Mouse (Mus musculus) stomach, embryonic 16.5 days (tissue): ENCODE data around the gene Gtf3c5. TPM values are rescaled to one million over a fixed set of nuclear protein-coding genes. Genes with fewer than 3 reads are reported as not detected.

ENCODE experiments used
- ATAC-seq: fragments of 200-750 bp; cut with Nextera tagmentation; 2 replicates; pipeline ENCODE4 v1.8.0; 2017; ENCODE audit warnings: moderate number of reproducible peaks, moderate TSS enrichment; ENCODE audit not compliant: insufficient read depth, low FRiP score
- H3K27ac ChIP-seq: fragments of 300-500 bp; sonication (generic); 2 replicates; pipeline ENCODE4 v1.5.1; 2014; ENCODE audit warnings: low read length
- H3K27me3 ChIP-seq: fragments of 300-500 bp; sonication (generic); 2 replicates; pipeline ENCODE4 v1.6.1; 2014; ENCODE audit warnings: low read length, control low read depth, mixed read lengths; ENCODE audit not compliant: control insufficient read depth, insufficient read depth
- H3K36me3 ChIP-seq: fragments of 300-500 bp; sonication (generic); 2 replicates; pipeline ENCODE4 v1.6.1; 2014; ENCODE audit warnings: low read length; ENCODE audit not compliant: control insufficient read depth, insufficient read depth
- H3K4me1 ChIP-seq: fragments of 300-500 bp; sonication (generic); 2 replicates; pipeline ENCODE4 v1.6.1; 2014; ENCODE audit warnings: low read length, control low read depth, mixed read lengths; ENCODE audit not compliant: control insufficient read depth, insufficient read depth
- H3K4me2 ChIP-seq: fragments of 300-500 bp; sonication (generic); 2 replicates; pipeline ENCODE4 v1.6.1; 2014; ENCODE audit warnings: low read depth, low read length, mixed read lengths
- H3K4me3 ChIP-seq: fragments of 300-500 bp; sonication (generic); replicated peaks from 2 replicates; pipeline ENCODE4 v1.5.1; 2014; ENCODE audit warnings: mild to moderate bottlenecking, low read length
- H3K9ac ChIP-seq: fragments of 300-500 bp; sonication (generic); 2 replicates; pipeline ENCODE4 v1.6.1; 2014; ENCODE audit warnings: low read length
- H3K9me3 ChIP-seq: fragments of 300-500 bp; sonication (generic); replicated peaks from 2 replicates; pipeline ENCODE4 v1.6.1; 2016; ENCODE audit warnings: low read length, control low read depth; ENCODE audit not compliant: control insufficient read depth
- WGBS: fragments of 180-500 bp; shearing (Covaris S2); extraction: QIAGEN DNeasy Blood & Tissue Kit; methylation state at CpG from one replicate; pipeline ENCODE4 v1.1.7; 2014; 5-methylcytosine and 5-hydroxymethylcytosine counted together
- polyA plus RNA-seq: library from polyadenylated mRNA; unstranded; fragments of >200 nt; fragmentation: Nextera tagmentation; extraction: Ambion mirVana; gene quantifications from 2 replicates; pipeline ENCODE4 v1.2.1, GENCODE M21; 2015

Gtf3c5 gene
- polyA plus RNA-seq, 1 experiment from 2014 or later: 38.2 TPM

DNA sequence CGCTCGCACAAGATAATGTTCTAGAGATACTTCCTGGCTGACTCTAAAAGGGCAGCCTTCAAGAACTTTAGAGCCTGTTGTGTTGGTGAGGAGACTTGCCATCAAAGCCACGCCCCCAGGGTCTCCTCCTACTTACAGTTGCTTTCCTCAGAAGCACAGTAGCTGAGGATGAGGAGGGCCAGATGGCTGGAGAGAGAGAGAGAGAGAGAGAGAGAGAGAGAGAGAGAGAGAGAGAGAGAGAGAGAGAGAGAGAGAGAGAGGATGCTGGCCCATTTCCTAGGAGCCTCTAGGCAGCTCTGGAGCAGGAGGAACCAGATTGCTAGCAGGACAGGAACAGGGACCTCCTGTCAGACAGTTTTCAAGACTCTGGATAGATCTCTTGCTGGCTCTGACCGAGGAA lies 47.4 kb downstream of the Gtf3c5 start:
- H3K27me3 ChIP-seq: no peaks in the 10 kb centered on the region
- peak overlapping the region; percentile 88; the same call in 1 of the 2 replicates for H3K4me2 ChIP-seq
- no peak overlapping the region for H3K4me3 ChIP-seq
- H3K9ac ChIP-seq: peak overlapping the region; percentile 84; the same call in 1 of the 2 replicates
- peak overlapping the region; percentile 90 for H3K27ac ChIP-seq
- ATAC-seq: no peak
- 42% methylated on average over 4 of the region's 4 CpGs for WGBS
- peaks cover 83% of the 10 kb centered on the region for H3K4me1 ChIP-seq
- H3K9me3 ChIP-seq: no peaks in the 10 kb centered on the region
- H3K36me3 ChIP-seq: no peaks in the 10 kb centered on the region

DNA sequence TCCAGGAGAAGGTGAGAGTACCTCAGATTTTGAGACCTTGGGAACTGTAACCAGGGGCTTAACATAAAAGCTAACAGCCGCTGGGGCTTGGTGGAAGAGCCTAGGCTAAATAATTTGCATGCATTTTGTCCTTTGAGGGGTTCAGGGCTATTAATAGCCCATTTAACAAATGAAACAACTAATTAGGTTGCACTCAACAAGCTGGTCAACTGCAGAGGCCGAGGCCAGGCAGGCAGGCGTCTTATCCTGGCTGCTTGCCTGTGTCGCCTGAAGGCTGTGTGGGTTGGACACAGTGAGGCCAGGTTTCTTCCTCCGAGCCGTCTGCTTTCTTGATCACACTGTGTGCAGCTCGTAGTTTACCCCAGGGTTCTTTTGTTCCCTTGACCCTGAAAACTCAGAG lies 47.9 kb downstream of the Gtf3c5 start:
- no peaks in the 10 kb centered on the region for H3K36me3 ChIP-seq
- no peaks in the 10 kb centered on the region for H3K27me3 ChIP-seq
- H3K4me3 ChIP-seq: peak overlapping the region; percentile 73; the same call in 1 of the 2 replicates
- H3K4me2 ChIP-seq: peak overlapping the region; percentile 88
- H3K4me1 ChIP-seq: peaks cover 81% of the 10 kb centered on the region
- ATAC-seq: no peak
- H3K27ac ChIP-seq: peak overlapping the region; percentile 90
- WGBS: 43% methylated on average over 7 of the region's 7 CpGs
- no peaks in the 10 kb centered on the region for H3K9me3 ChIP-seq
- H3K9ac ChIP-seq: peak overlapping the region; percentile 84

DNA sequence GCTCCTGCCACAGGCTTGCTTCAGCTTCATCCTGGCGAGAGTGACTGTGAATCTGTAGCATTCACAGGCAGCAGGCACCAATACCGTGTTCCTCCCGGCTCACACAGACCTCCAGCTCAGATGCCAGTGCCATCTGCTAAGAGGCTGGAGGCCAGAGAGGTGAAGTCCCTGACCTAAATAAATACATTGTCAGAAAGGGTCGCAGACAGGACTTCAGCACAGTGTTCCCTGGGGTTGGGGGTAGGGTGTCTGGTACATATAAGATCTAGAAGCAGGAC lies 48.3 kb downstream of the Gtf3c5 start:
- peak overlapping the region; percentile 90 for H3K27ac ChIP-seq
- H3K9ac ChIP-seq: peak overlapping the region; percentile 84
- H3K36me3 ChIP-seq: no peaks in the 10 kb centered on the region
- no peaks in the 10 kb centered on the region for H3K9me3 ChIP-seq
- H3K4me3 ChIP-seq: peak overlapping the region; percentile 73
- 37% methylated on average over 4 of the region's 4 CpGs for WGBS
- no peaks in the 10 kb centered on the region for H3K27me3 ChIP-seq
- no peak for ATAC-seq
- peaks cover 80% of the 10 kb centered on the region for H3K4me1 ChIP-seq
- peak overlapping the region; percentile 88 for H3K4me2 ChIP-seq

DNA sequence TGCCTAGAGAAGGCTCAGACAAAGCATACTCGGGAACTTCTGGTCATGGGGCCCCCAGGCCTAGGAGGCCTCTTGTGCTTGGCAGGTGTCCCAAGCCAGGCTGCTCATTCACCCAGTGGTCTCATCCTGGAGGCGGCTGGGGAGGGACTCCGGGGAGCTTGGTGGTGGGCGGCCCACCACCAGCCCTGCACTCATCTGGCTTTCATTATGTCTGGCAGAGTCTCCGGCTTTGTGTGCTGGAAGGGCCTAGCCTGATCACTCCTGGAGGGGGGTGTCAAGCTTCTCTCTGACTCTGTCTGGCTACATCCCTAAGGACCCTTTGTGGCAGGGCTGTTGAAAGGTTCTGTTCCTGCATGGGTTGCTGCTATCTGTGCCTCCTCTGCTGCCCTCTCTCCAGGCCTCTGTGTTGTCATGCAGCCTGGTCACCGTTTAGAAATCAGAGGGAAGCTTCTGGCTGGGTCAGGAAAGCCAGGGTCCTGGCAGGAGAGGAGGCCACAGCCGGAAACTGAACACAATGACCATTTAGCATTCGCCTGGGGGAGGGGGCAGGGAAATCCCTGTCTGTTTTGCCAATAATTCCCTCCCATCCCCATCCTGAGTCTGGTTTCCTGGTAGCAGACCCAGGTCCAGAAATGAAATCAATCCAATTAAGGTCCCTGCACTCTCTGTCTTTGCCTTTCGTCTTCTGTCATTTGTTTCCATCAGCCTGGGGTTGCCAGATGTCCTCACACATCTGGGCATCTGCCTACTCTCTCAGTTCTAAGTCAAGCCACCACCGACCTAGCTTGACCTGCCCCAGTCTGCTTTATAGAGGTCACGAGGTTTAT lies 48.9 kb downstream of the Gtf3c5 start:
- Histone ChIP-seq H3K27ac (peak overlapping the region; percentile 90), H3K4me1 (peaks cover 77% of the 10 kb centered on the region), H3K4me3 (peak overlapping the region; percentile 73), H3K9me3 (no peaks in the 10 kb centered on the region), H3K9ac (peak overlapping the region; percentile 84), H3K4me2 (peak overlapping the region; percentile 88), H3K36me3 (no peaks in the 10 kb centered on the region), H3K27me3 (no peaks in the 10 kb centered on the region)
- ATAC-seq: 0 out of 2 replicates have a peak, but pooled peaks have one; percentile 18
- 38% methylated on average over 11 of the region's 11 CpGs for WGBS

DNA sequence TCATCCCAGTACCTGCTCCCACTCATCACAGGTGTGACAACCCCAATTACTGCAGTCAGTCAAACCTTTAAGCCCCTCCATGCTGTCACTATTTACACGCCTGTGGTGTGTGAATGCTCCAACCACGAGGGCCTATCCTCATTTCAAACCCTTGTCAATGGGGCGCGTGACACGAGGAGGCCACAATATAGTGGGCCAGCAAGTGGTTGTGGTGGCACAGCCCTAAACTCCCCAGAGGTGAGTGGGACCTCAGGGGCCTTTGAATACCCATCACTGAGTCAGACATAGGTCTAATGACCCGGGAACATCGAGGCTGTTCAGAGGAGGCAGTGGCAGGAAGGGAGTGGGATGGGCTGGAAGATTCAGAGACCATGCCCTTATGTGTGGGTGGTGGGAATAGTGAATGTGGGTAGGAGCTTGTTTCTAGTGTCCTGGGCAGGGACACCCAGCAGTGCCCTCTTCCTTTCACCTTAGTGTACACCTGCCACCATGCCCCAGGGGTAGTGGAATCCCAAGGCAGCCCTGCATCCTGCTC lies 49.6 kb downstream of the Gtf3c5 start:
- Histone ChIP-seq H3K9ac (peak overlapping the region; percentile 84), H3K27me3 (no peaks in the 10 kb centered on the region), H3K4me2 (peak overlapping the region; percentile 88), H3K9me3 (no peaks in the 10 kb centered on the region), H3K4me3 (peak overlapping the region; percentile 73), H3K27ac (peak overlapping the region; percentile 90), H3K36me3 (no peaks in the 10 kb centered on the region), H3K4me1 (peaks cover 70% of the 10 kb centered on the region)
- 72% methylated on average over 7 of the region's 7 CpGs for WGBS
- no peak for ATAC-seq

DNA sequence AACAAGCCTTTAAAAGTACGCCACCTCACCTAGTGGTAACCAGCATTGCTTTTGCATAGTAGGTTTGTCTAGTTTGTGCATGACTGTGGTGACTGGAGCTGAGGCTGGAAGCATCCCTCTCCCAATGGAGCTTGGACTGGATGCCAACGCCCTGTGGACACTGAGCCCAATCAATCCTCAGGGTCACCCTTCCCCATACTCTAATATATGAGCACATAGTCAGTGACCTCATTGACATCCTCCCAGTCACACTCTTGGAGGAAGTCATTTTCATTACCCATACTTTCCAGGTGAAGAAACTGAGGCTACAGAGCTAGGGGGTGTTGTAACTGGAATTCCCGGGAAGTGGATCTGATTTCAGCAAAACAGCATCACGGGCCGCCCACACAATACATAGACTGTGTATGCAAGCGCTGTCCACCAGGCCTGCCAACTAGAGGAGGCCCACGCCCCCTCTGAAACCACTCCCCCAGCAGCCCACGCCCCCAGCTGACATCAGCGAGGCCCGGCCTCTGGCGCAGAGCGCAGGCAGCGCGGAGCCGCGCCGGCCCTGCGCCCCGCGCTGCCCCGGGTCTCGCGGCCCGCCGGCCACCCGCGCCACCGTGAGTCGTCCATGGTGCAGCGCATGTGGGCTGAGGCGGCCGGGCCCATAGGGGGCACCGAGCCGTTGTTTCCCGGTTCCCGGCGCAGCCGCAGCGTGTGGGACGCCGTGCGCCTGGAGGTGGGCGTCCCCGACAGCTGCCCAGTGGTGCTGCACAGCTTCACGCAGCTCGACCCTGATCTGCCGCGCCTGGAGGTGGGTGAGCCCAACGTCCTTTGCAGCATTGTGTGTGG lies 50.4 kb downstream of the Gtf3c5 start:
- no peaks in the 10 kb centered on the region for H3K9me3 ChIP-seq
- H3K4me1 ChIP-seq: peaks cover 62% of the 10 kb centered on the region
- peak overlapping the region; percentile 88 for H3K4me2 ChIP-seq
- no peaks in the 10 kb centered on the region for H3K36me3 ChIP-seq
- peak overlapping the region; percentile 90 for H3K27ac ChIP-seq
- H3K27me3 ChIP-seq: no peaks in the 10 kb centered on the region
- peak overlapping the region; percentile 73 for H3K4me3 ChIP-seq
- WGBS: 3% methylated on average over 49 of the region's 49 CpGs
- ATAC-seq: peak; percentile 94
- H3K9ac ChIP-seq: peak overlapping the region; percentile 84

DNA sequence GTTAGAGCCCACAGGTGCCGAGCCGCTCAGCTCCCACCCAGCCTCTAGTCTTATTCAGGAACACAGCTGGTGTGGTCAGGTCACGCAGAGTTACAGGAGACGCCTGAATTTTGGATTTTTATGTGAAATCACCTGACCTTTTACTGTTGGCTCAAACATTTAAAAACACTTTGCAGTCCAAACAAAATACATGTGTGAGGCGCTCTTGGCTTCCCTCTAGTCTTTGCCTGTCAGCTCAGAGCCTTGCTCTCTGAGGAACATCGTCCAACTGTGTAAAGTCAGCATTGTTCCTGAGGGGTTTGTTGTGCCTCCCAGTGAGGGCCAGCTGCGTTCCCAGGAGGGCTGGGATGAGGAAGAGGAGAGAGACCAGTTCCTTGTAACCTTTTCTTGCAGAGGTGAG lies 53.2 kb downstream of the Gtf3c5 start:
- ATAC-seq: no peak
- no peak overlapping the region for H3K4me2 ChIP-seq
- no peaks in the 10 kb centered on the region for H3K27me3 ChIP-seq
- H3K9ac ChIP-seq: peak overlapping the region; percentile 6; the same call in 1 of the 2 replicates
- H3K36me3 ChIP-seq: no peaks in the 10 kb centered on the region
- H3K4me3 ChIP-seq: no peak overlapping the region
- 52% methylated on average over 7 of the region's 7 CpGs for WGBS
- peak overlapping the region; percentile 43; the same call in 1 of the 2 replicates for H3K27ac ChIP-seq
- peaks cover 50% of the 10 kb centered on the region for H3K4me1 ChIP-seq
- no peaks in the 10 kb centered on the region for H3K9me3 ChIP-seq

DNA sequence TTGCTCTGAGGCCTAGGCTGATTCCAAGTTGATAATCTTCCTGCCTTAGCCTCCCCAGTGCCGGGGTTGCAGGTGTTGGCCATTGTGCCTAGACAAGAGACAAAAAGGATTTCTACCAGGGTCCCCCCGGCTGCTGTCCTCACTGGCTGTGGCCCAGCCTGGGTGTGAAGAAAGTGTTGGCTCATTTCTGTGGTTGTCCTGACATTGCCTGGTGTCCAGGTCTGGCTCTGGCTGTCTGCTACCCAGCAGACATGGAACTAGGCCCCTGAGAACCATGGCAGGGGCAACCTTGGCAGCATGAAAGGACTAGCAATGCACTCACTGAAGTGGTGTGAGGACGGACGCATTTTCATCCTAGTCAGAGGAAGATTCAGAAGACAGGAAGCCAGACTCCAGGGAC lies 53.7 kb downstream of the Gtf3c5 start:
- H3K9me3 ChIP-seq: no peaks in the 10 kb centered on the region
- H3K4me3 ChIP-seq: no peak overlapping the region
- H3K9ac ChIP-seq: 0 out of 2 replicates have a peak overlapping the region, but pooled peaks have one; percentile 12
- peak overlapping the region; percentile 43; the same call in 1 of the 2 replicates for H3K27ac ChIP-seq
- H3K36me3 ChIP-seq: no peaks in the 10 kb centered on the region
- WGBS: 70% methylated on average over 4 of the region's 4 CpGs
- no peak overlapping the region for H3K4me2 ChIP-seq
- H3K4me1 ChIP-seq: peaks cover 50% of the 10 kb centered on the region
- H3K27me3 ChIP-seq: no peaks in the 10 kb centered on the region
- no peak for ATAC-seq

DNA sequence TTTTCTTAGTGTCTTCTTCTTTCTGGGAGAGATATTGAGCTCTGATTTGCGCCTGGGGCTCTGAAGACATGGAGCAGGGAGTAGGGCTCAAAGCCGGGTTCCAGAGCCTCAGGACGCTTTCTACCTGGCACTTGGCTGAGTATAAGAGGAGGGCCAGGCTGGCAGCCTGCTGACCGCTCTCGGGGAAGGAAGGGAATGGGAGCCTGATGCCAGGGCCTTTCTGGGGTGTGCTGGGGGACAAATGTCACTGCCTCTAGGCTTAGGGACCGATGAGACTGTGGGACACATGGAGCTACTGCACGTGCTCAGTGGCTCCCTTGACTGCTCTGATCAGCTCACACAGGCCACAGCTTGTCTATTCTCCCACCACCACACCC lies 55.2 kb downstream of the Gtf3c5 start:
- H3K36me3 ChIP-seq: no peaks in the 10 kb centered on the region
- H3K9ac ChIP-seq: peak overlapping the region; percentile 46; the same call in 1 of the 2 replicates
- no peak overlapping the region; the same call in 1 of the 2 replicates for H3K27ac ChIP-seq
- no peak overlapping the region for H3K4me2 ChIP-seq
- WGBS: 79% methylated on average over 7 of the region's 7 CpGs
- peaks cover 50% of the 10 kb centered on the region for H3K4me1 ChIP-seq
- ATAC-seq: no peak
- H3K4me3 ChIP-seq: no peak overlapping the region
- H3K27me3 ChIP-seq: no peaks in the 10 kb centered on the region
- H3K9me3 ChIP-seq: no peaks in the 10 kb centered on the region
